Mouse (Mus musculus): ENCODE data around the gene Gm30083.

Gm30083 gene

DNA sequence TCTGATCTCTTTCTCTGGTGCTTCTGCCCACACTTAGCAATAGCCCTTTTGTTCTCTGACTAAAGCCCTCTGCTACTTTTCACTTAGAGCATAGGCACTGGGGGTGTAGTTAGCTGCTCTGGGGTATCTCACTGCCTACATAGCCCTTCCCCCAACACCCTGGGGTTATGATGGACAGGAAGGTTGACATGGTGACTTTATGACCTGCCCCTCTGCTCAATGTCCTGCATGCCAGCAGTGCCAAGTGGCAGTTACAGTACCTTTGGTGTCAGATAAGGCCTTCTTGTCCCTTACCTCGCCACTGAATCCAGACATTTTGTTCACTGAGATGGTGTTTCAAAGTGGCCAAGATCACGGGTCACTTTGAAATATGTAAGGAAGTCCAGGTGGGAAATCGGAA, at the start of gene Gm30083:
TSS of gene Gm30083 (minus strand) at position 120 of the 400 bp plus-strand sequence.
- DNase-seq = peak; percentile 57

DNA sequence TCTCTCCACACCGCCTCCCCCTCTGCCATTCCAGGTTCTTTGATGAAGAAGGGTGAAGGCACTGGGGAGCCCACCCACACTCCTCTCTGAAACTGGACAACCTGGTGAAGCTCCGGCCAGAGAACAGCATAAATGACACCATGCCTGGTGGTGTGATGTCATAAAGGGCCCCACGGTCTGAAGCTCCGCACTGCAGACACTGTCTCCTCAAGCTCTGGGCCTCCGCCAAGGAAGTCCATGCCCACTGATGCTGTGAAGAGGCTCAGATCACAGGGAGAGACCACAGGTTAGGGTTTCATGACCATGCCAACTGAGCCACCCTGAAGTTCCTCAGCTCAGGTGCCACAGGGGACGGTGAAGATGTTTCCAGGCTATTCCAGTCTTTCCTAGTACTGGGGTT, 37.5 kb upstream of the Gm30083 start, which contains the start of gene Antxrl:
TSS of gene Antxrl (plus strand) at position 192 of the 400 bp plus-strand sequence.
- peak; percentile 71 for DNase-seq

DNA sequence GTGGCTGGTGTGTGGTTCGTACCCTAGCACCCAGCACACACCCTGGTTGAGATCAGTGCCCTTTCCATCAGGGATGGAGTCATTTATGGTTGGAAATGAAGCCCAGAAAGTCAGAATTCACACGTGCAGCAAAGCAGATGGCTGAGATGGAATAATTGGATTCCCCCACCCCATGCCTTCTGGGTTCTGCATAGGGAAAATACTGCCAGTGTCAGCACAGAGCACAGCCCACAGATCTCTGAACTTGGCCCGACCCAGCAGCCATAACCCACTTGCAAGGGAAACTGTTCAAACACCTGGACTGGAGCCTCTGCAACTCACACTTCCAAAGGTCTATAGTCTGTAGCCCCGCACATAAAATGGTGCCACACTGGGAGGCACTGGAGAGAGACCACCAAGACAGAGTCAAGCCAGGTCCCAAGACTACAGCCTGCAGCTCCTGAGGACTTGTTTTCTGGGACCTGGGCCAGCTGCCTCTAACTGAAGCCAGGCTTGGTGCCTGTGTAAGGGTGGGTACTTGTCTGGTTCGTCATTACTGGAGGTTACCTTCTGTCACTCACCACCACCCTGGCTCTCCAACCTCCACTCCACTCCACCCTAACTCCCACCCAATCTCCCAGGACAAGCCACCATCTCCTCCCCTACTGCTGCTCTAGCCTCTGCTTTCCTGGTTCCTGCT, 35.3 kb upstream of the Gm30083 start:
- DNase-seq = peak; percentile 64

DNA sequence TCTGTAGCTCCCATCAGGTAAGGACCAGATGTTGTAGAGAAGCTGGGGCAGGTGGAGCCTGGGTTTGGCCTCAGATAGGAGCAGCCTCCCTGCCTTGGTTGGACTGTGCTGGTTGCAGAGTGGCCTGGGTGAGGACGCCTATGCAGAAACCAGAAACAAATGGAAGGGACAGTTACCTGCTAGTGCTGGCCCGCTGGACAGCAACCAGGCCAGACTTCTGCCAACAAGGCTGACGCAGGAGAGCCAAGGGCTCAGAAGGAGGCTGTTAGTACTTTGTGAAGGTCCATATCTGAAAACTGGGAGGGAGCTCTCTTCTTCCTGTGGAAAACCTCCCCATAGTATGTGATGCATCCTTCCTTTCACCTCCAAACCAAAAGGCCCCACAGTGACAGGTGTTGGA, 28.4 kb upstream of the Gm30083 start:
- peak; percentile 68 for DNase-seq

DNA sequence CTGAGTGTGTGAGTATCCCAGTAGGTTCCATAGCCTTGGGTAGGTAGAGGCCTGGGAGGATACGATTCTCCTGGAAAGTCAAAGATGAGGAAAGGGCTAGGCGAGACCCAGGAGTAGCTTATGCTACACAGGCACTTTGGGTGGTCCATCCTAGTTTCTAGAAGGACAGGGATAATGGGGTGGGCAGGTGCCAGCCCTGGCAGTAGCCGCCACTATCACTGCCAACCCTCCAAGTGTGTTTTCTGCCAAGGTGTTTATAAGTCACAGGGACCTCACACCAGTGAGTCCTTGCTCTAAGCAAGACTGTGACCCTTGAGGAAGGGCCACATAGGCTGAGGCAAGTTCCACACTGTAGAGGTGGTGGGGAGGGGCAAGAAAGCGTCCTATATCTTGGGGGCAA, 26.3 kb upstream of the Gm30083 start:
- peak; percentile 64 for DNase-seq

DNA sequence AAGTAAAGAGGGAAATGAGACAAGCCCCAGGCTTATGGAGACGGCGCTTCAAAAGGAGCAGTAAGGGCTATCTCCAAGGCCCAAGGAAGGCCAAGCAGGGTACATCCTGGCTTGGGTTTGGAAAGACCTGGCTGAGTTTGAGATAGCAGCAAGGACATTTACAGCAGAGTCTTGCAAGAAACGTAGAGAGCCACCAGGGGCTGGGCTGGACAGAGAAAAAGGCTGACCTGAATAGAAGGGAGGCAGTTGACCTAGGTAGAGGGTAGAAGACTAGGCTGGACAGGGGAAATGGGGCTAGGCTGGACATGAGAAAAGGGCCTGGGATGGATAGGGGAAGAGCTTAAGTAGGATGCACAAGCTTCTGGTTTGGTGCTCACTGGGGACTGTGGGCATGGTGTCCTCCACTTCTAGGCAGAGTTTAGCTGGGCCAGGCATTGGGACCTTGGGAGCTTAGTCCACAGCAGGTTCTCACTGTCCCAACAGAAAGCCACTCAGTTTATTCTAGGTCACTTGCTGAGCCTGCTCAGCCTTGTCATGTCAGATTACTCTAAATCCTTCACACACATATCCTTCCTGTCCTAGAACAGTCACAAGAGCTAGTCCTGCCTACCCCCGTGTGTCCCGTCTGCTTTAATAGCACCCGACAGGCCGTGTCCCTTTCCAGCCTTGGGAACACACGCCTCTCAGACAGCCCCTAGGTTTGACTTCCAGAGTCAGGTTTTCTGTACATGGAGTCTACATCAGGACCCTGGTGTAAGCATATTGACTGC, 19.0 kb upstream of the Gm30083 start:
- DNase-seq = peak; percentile 81

DNA sequence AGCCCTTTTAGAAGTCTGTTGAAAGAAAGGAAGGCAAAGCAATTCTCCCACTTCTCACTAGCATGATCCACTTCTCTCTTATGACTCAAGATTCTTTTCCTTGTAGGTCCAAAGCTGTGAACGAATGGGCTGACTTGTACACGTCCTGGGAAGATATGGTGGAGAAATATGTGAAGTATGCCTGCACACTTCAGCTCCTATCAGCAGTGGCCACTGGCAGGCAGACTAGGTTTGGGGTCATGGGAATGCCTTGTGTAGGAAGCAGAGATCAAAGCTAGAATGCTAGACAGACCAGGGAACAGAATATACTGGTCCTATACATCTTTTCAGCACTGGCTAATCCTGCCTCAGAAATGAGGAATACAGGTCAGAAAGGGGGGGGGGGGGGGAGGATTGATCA, 11.7 kb upstream of the Gm30083 start:
- DNase-seq = peak; percentile 87

DNA sequence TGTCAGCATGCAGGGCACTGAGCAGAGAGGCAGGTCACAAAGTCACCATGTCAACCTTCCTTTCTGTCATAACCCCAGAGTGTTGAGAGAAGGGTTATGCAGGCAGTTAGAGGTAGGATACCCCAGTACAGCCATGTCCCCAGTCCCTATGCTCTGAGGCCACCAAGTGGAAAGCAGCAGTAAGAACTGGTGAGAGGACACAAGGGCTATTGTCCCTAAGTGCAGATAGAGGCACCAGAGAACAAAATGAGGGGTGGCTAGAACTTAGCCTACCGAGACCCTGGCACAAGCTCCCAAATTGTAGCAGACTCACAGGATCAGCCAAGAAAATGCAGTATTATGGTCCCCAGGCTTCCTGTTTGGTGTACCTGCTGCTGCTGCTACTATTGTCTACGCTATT, 2.0 kb upstream of the Gm30083 start:
- DNase-seq = no peak

DNA sequence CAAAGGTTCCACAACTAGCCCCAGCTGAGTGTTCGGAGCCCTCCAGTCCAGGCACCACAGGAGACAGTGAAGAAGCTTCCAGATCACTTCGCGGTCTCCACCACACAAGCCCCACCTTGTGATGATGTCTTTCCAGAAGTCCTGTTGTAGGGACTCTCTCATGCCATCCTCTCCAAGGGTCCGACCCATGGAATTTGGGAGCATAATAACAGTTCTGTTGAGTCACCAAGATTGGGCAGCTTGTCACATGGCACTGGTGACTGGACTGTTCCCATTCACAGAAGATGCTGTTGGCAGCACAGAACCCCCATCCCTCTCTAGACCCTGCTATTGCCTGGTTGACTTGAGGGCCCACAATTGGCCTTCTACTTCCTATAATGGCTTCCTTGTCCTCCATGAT, 1.4 kb upstream of the Gm30083 start, which contains the start of gene Gm5460:
TSS of gene Gm5460 (plus strand) at position 378 of the 400 bp plus-strand sequence.
- DNase-seq = peak; percentile 68

DNA sequence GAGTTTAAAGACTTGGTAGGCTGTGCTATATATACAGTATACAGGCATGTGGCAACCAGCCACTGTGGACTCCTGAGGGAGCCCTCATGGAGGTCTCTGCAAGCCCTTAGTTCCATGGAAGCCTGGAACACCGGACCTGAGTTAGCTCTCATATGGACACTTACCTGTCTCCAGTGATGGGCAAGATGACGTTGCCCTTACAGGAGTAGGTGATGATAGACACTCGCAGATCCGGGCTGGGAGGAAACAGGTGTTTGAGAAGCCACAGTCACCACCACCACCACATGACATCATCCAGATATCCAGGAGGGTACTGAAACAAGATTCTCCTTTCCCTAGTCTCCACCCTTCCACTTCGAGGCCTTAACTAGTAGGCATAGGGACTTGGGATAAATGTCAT, 12.6 kb downstream of the Gm30083 start:
- peak; percentile 65 for DNase-seq

DNA sequence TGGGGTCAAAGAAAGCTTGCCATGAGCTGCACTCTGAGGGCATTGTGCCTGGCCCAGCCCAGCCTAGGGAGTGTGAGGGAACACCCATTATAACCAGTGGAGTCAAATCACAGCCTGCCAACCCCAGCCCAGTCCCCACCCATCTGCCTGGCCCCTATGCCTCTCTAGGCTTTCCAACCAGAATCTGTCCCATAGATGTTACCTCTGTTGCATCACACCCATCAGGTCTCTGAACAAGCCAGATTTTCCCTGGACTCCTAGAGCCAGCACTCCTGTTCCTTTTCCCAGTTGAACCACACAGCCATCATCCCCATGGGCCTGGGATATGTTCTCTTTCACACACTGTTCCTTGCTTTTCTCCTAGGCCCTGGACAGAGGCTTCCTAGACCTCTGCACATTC, 13.5 kb downstream of the Gm30083 start:
- peak; percentile 65 for DNase-seq

DNA sequence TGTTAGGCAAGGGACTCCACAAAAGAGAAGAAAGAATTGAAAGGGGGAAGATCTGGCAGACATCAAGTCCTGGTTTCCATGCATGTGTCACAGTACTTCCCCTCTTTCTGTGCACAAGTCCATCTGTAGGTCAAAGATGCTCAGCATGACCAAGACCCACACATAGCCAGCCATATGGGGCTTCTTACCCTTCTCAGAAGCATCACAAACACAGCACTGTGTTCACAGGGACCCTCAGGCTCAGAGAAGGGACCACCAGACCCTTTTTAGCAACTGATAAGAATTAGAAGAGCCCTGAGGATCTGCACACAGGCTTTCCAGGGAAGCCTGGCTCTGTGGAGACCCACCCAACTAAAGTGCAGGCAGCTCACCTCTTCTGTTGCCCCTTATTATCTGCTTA, 14.9 kb downstream of the Gm30083 start:
- peak; percentile 60 for DNase-seq

DNA sequence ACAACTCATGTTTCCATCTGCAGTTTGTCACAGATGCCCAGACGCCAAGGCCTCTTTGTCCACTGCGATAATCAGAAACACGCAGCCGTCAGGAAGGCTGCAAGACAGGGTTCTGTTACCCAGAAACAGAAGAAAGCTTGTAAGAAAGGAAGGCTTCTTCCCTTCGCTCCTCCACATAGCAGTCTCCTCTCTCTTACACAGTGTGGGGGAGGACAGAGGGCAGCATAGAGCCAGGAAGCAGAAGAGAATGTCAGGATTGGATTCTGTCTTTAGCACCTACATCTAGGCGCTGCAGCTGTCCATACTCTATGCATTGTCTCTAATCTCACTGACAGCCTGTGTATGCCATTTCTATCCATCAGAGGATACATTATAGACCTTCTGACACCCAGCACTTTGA, 17.6 kb downstream of the Gm30083 start:
- peak; percentile 55 for DNase-seq

DNA sequence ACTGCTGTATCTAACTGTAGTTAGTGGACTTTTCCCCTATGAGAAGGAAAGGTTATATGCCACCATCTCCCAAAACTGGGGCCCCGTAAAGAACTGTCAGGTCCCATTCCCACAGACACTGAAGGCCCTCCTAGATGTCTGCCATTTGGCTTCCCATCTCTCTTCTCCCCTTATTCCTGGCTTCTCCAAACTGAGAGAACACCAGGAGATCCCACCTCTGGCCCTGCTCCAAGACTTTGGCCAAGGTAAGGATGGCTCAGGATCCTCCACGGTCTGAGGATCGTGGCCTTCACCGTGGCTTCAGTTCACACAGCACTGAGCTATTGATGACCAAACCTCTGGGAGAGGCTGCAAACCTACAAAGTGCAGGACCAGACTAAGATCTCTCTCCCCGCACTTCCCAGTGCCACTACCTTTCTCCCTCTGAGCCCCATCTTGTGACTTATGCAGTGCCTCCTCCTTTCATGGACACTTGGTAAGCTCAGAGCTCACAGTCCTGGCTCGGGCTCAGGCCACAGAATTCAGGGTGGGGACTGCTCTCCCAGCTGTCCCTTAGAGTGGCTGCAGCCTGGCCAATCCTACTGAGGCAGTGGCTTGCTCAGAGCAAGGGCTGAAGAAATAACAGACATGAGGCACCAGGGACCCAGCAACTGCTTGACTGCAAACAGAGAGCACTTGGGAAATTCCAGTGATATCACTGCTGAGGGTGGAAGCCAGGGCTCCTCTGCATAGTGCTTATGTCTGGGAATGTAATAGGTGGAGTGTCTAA, 21.3 kb downstream of the Gm30083 start:
- DNase-seq = peak; percentile 88

DNA sequence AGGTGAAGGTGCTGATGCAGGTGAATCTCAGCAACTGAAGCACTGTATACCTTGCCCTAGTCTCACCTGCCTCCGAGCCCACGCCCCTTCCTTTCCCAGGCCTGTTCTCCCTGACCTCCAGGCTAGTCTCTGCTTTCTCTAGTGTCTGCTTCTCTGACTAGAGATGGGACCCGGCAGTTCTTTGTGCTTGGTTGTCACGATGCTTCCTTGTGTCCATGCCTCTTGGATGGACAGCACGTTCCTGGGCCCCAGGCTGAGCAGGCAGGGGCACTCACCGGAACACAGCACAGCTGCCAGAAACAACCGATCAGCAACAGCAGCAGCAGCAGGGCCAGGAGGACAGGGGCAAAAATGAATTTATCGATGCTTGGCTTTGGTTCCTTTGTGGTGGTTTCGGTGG, 21.9 kb downstream of the Gm30083 start:
- peak; percentile 58 for DNase-seq

DNA sequence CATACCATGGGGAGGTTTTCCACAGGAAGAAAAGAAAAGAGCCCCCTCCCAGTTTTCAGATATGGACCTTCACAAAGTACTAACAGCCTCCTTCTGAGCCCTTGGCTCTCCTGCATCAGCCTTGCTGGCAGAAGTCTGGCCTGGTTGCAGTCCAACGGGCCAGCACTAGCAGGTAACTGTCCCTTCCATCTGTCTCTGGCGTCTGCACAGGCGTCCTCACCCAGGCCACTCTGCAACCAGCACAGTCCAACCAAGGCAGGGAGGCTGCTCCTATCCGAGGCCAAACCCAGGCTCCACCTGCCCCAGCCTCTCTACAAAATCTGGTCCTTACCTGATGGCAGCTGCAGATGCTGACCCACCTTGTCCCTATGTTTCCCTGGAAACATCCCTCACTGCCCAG, 23.0 kb downstream of the Gm30083 start:
- DNase-seq = peak; percentile 61

DNA sequence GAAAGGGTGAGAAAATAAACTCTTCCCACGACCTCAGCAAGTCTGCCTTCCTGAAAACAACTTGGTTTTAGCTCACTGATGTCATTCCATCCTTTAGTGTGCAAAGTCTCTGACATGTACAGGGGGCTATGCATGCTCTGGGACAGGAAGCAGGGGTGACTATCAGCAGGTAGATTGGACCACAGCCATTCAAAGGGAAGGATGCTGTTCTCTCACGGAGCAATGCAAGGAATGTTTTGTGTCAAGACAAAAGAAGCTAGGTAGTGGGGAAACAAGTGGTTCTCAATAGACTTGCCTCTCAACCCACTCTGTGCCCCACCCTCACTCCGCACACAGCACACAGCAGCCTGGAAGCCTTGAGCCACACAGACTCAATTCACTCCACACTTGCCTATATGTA, 25.8 kb downstream of the Gm30083 start:
- DNase-seq = peak; percentile 28

DNA sequence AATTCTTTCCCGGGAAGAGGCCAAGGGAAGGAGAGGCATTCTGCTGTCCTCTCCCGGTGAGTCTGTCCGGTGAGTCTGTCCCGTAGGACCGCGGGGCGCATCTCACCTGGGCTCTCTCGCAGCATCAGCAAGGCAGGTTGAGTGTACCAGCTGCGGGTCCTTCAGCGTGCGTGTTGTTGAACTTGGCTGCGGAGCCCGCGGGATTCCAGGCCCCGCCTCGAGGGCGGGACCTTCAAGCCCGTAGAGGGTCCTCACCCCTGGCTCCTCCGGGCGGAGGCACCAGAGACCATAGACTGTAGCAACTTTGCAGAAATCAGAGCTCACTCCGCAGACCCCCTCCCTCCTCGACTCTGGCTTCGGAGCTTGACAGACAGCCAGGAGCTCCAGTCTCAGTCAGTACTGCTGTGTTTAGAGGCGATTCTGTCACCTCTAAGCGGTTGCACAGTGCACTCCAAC, 36.4 kb downstream of the Gm30083 start, which contains the start of gene Zfp488:
TSS of gene Zfp488 (minus strand) at position 161 of the 456 bp plus-strand sequence.
- peak; percentile 80 for DNase-seq

DNA sequence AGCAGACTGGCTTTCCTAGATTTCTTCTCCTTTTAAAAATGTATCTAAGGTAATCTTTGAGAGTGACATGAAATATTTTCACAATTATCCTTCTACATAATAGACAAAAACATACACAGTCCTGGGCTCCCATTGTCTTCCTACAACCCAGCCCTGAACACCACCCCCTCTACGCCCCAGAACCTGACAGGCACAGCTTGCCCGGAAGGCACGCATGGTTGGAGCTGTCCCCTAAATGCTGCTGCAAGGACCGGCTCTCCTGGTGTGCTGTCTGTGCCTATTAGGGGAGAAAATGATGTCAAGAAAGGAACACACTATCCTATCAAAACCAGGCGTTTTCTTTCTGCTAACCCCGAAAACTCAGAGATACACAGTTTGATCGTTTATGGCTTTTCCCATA, 37.2 kb downstream of the Gm30083 start:
- peak; percentile 58 for DNase-seq

DNA sequence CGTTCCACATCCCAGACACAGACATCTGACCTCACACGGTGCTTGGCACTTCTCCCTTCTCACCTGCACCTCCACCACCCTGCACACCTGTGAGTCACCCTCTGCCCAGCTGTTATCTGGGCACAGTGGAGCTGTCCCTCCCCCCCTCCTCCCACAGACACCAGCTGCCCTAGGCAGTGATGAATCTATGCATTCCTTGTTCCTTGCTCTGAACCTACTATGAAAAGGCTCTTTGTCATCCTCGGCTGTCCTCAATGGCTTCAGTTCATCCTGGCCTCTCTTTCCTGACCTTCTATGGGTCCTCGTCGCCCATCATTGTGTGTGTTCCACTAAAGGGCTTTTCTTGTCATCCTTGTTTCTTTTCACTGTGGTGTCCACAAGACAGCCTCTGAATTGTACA, 40.2 kb downstream of the Gm30083 start:
- peak; percentile 42 for DNase-seq

DNA sequence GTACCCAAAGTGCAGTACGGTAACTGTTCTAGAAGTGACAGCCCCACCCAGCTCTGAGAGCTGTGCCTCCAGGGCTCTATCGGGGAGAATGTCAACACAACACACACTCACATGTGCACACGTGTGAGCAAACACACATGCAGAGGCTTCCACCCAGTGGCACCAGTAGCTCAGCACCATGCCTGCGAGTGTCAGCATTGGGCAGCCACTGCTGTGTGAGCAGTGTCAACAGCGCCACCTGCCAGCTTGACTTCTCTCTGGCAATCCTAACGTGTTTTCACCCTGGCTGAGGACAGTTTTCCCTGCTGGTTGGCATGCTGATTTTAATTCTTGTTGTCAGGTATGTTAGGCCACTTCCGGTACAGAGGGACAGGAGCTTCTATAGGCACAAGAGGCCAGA, 42.3 kb downstream of the Gm30083 start:
- DNase-seq = no peak

DNA sequence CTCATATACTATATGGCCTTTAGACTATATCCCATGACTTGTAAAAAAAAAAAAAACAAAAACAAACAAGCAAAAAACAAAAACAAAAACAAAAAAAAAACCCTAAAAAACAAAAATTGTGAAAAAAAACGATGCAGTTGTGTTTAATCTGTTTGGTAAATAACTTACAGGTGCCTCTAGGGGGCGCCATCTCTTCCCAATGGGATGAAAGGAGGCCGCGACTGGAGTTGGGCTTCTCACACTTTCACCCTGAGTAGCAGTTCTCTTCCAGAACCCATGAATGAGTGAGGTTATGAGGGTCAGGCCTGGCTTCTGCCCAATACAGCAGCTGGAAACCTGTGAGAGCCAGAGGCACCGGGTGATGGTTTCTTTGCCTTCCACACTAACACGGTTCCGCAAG, 49.3 kb downstream of the Gm30083 start:
- peak; percentile 82 for DNase-seq

DNA sequence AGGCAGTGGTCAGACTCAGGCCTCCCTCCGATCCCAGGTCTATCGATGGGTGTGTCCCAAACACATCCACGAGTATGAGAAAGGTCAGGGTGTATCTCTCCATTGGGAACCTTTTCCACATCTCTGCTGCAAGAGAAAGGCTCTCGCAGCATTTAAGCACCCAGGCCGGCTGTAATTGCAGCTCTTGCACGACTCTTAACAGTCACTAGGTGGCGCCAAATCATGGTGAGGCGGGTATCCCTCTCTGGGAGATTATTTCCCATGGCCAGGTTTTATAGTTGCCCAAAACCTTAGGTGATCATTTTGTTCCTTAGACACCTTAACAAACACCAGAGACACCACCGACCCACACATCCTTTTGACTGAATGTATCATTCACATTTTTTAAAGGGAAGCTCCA, 55.6 kb downstream of the Gm30083 start:
- DNase-seq = peak; percentile 89

All from heart, adult 11 months (tissue).